Mouse (Mus musculus): ENCODE measurements around the gene Pacs2. TPM values are rescaled to one million over a fixed set of nuclear protein-coding genes. Genes with fewer than 3 reads are reported as not detected.

Pacs2 gene
- polyA plus RNA-seq, 1 experiment, result 54.8 TPM

DNA sequence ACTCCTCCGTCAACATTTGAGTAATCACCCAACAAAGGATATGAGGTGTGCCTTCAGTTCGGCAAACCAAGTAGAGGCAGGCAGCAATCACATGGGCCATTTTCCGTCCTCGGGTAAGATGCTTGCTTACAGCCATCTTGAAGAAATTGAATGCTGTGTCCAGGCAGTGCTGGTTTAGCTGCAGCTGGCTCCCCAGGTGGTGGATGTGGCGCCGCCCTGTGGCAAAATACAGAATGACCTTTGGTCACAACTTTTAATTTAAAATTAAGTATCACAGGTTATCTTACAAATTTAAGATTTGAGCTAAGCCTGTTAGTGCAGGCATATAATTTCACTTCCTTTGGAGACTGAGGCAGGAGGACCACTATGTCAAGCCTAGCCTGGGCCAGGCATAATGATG is 26.4 kb upstream of the Pacs2 start:
- TF ChIP-seq CTCF (IDR thresholded peaks at IDR 0.05; ENCODE audit: insufficient read depth, low read length) (peak; percentile 48), POLR2A (IDR thresholded peaks at IDR 0.05; ENCODE audit: borderline replicate concordance, extremely low read depth, low read depth, low read length) (no peak)
- WGBS, result 73% methylated on average over 6 of the region's 6 CpGs
- no peaks in the 10 kb centered on the region for H3K4me1 ChIP-seq (ENCODE audit: control insufficient read depth, insufficient read depth, low read length)
- DNase-seq, result peak; percentile 45
- no peak overlapping the region for H3K4me3 ChIP-seq (replicated peaks; ENCODE audit: extremely low read depth, low read depth, low read length)

DNA sequence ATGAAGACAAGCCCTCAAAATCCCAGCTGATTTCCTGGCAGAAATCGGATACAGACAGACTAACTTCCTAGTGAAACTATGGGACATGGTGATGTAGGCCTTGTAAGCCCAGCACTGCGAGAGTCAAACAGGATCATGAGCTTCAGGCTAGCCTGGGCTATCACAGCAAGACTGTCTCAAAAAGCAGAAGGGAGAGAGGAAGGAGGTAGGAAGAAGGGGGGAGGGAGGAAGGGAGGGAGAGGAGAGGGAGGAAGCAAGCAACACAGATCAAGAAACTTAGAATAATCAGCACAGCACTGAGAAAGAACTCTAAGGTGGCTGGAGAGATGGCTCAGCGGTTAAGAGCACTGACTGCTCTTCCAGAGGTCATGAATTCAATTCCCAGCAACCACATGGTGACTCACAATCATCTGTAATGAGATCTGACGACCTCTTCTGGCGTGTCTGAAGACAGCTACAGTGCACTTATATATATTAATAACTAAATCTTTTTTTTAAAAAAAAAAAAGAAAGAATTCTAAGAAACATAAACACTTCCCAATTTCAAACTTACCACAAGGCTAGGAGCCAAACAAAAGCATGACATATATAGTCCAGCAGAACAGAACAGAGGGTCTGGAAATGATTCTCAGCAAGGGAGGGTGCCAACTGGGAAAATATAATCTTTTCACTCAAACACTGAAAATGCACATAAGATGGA is 23.5 kb upstream of the Pacs2 start:
- TF ChIP-seq CTCF (IDR thresholded peaks at IDR 0.05; ENCODE audit: insufficient read depth, low read length) (no peak), POLR2A (IDR thresholded peaks at IDR 0.05; ENCODE audit: borderline replicate concordance, extremely low read depth, low read depth, low read length) (no peak)
- no peaks in the 10 kb centered on the region for H3K4me1 ChIP-seq (ENCODE audit: control insufficient read depth, insufficient read depth, low read length)
- DNase-seq, result no peak
- H3K4me3 ChIP-seq (replicated peaks; ENCODE audit: extremely low read depth, low read depth, low read length), result no peak overlapping the region
- 75% methylated on average over 5 of the region's 5 CpGs for WGBS

DNA sequence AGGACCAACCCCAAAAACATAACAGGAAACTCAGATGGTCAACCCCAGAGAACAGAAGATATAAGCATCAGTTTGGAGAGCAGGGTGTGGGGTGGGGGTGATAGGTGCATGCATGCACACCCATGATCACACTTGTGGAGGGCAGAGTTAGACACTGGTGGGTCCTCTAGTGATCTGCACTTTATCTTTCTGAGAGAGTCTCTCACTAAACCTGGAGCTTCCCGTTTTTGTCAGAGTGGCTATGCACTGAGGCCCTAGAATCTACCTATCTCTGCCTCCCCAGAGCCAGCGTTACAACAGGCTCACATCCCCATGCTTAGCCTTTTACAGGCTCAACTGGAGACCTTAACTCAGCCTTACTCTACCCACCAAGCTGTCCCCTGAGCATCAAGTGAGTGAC is 22.9 kb upstream of the Pacs2 start:
- no peak overlapping the region for H3K4me3 ChIP-seq (replicated peaks; ENCODE audit: extremely low read depth, low read depth, low read length)
- TF ChIP-seq CTCF (IDR thresholded peaks at IDR 0.05; ENCODE audit: insufficient read depth, low read length) (no peak), POLR2A (IDR thresholded peaks at IDR 0.05; ENCODE audit: borderline replicate concordance, extremely low read depth, low read depth, low read length) (no peak)
- no peak for DNase-seq
- no peaks in the 10 kb centered on the region for H3K4me1 ChIP-seq (ENCODE audit: control insufficient read depth, insufficient read depth, low read length)
- WGBS, result 72% methylated on average over 2 of the region's 2 CpGs

DNA sequence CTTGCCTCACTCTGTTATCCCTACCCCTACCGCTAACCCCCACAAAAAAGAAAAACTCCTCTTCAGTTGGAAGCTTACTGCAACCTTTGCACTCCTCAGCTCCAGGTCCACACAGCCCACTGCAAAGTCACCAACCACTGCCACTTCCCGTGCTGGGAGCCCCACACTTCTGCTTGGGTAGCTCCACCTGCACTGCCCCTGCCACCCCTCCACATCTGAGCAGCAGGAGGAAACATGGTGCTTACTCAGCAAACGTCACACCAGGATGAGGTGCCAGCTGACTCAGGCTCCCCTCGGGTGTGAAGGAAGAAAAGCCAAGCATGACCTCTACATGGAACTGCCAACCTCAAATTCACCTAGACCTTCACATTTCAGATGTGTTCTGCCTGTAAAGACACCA is 20.2 kb upstream of the Pacs2 start:
- Histone ChIP-seq H3K4me3 (replicated peaks; ENCODE audit: extremely low read depth, low read depth, low read length) (no peak overlapping the region), H3K4me1 (ENCODE audit: control insufficient read depth, insufficient read depth, low read length) (peaks cover 3% of the 10 kb centered on the region)
- WGBS, result 51% methylated on average over 4 of the region's 4 CpGs
- DNase-seq, result no peak
- TF ChIP-seq CTCF (IDR thresholded peaks at IDR 0.05; ENCODE audit: insufficient read depth, low read length), result no peak
- no peak for TF ChIP-seq POLR2A (IDR thresholded peaks at IDR 0.05; ENCODE audit: borderline replicate concordance, extremely low read depth, low read depth, low read length)

DNA sequence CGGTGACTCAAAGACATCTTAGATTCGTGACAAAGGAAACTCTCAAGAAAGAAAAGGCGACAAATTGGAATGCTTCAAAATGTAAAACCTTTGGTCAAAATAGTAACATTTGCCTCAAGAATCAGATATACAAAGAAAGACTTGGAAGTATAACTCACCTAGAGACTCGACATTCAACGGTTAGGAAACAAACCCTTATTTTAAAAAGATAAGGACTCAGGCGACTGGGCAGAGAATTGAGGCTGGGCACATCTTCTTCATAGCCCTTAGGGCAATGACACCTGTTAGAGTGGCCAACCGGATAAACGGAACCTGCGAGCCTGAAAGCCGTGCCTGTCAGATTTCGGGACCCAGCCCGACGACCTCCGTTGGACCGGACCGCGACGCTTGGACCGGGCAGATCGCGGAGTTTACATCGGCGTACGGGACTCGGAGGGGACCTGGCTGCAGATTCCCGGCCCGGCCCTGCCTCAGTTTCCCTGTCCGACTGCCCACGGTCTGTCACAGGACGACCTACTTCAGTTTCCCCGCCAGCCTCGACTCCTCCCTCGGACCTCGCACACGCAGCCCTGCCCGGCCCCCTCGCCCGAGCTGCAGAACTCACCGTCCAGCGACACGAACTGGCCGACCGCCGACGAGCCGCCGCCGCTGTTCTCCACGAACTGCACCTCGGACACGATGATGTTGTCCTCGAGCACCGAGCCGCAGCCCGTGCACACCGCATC is 14.6 kb upstream of the Pacs2 start:
- no peak for DNase-seq
- under 1% methylated on average over 56 of the region's 56 CpGs for WGBS
- Histone ChIP-seq H3K4me3 (replicated peaks; ENCODE audit: extremely low read depth, low read depth, low read length) (peak overlapping the region; percentile 99), H3K4me1 (ENCODE audit: control insufficient read depth, insufficient read depth, low read length) (peaks cover 3% of the 10 kb centered on the region)
- TF ChIP-seq CTCF (IDR thresholded peaks at IDR 0.05; ENCODE audit: insufficient read depth, low read length), result no peak
- TF ChIP-seq POLR2A (IDR thresholded peaks at IDR 0.05; ENCODE audit: borderline replicate concordance, extremely low read depth, low read depth, low read length), result no peak

DNA sequence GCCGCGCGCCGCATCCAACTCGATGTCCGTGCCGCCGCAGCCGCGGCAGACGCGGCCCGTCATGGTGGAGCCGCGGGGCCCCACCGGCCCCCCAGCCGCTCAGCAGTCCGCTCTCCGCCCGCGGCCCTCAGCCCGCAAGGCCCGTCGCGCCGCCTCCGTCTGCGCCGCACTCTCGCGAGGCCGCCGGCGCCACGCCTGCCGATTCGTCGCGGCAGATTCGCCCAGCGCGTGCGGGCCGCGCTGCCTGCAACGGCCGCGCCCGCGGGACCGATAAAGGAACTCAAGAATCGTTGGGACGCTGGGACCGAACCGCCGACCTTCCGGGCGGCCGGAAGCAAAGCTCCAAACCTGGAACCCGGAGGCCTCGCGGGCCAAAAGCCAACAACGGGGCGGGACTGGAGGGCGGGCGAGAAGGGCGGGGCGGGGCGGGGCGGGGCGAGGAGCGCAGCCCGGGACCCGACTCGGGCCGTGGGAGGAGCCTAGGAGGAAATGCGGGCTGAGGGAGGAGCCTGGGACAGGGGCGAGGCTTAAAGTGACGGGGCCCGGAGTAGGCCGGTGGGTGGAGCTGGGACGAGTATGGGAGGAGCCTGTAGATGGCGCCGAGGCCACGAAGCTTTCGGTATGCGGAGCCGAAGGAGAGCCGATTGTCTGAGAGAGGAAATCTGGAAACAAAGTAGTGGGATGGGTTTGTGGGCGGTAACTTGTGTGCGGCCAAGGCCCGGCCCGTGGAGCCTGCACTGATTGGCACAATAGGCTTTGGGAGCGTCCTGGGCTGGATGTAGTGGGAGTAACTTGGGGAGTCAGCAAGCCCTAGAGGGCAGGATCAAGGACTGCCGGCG is 13.8 kb upstream of the Pacs2 start, which contains the start of gene Brf1:
Gene Brf1, minus strand, starts transcription at position 411 of the 839 bp plus-strand sequence.
- peak; percentile 94 for DNase-seq
- peak within 1 kb of the TSS; percentile 99 for H3K4me3 ChIP-seq (replicated peaks; ENCODE audit: extremely low read depth, low read depth, low read length)
- under 1% methylated on average over 92 of the region's 96 CpGs for WGBS
- peaks cover 3% of the 10 kb centered on the region for H3K4me1 ChIP-seq (ENCODE audit: control insufficient read depth, insufficient read depth, low read length)
- 0 out of 2 replicates have a peak, but pooled peaks have one; percentile 90 for TF ChIP-seq POLR2A (IDR thresholded peaks at IDR 0.05; ENCODE audit: borderline replicate concordance, extremely low read depth, low read depth, low read length)
- TF ChIP-seq CTCF (IDR thresholded peaks at IDR 0.05; ENCODE audit: insufficient read depth, low read length), result no peak

DNA sequence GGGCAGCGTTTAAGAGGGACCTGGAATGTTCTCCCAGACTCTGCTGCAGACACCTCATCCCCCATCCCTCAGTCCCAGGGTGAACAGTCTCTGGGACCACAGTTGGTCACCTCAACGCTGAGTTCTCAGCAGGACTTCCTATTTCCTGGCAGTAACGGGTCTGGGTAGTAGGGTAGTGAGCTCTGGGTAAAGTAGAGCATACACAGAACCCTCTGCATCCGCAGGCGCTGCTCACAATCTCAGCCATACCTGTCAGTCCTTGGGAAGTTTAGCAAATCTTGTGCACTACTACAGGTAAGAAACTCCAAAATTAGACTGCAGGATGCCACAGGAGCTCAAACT is 13.2 kb upstream of the Pacs2 start:
- peak overlapping the region; percentile 72 for H3K4me3 ChIP-seq (replicated peaks; ENCODE audit: extremely low read depth, low read depth, low read length)
- WGBS, result 2% methylated on average over 5 of the region's 5 CpGs
- TF ChIP-seq POLR2A (IDR thresholded peaks at IDR 0.05; ENCODE audit: borderline replicate concordance, extremely low read depth, low read depth, low read length) (no peak; the same call in 1 of the 2 replicates), CTCF (IDR thresholded peaks at IDR 0.05; ENCODE audit: insufficient read depth, low read length) (no peak)
- peaks cover 3% of the 10 kb centered on the region for H3K4me1 ChIP-seq (ENCODE audit: control insufficient read depth, insufficient read depth, low read length)
- DNase-seq, result no peak

DNA sequence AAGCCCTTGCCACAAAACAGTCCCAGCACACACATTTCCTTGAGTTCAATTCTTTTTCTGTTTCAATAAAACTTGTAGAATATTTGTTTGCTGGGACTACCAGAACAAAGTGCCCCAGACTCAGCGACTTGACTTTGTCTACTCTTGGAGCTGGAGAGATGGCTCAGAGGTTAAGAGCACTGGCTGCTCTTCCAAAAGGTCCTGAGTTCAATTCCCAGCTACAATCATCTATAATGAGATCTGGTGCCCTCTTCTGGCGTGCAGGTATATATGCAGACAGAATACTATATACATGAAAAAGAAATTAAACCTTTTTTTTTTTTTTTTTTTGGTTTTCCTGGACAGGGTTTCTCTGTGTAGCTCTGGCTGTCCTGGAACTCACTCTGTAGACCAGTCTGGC is 11.6 kb upstream of the Pacs2 start:
- DNase-seq, result no peak
- H3K4me1 ChIP-seq (ENCODE audit: control insufficient read depth, insufficient read depth, low read length), result peaks cover 3% of the 10 kb centered on the region
- 37% methylated on average over 2 of the region's 2 CpGs for WGBS
- no peak overlapping the region for H3K4me3 ChIP-seq (replicated peaks; ENCODE audit: extremely low read depth, low read depth, low read length)
- TF ChIP-seq POLR2A (IDR thresholded peaks at IDR 0.05; ENCODE audit: borderline replicate concordance, extremely low read depth, low read depth, low read length), result no peak
- TF ChIP-seq CTCF (IDR thresholded peaks at IDR 0.05; ENCODE audit: insufficient read depth, low read length), result no peak

DNA sequence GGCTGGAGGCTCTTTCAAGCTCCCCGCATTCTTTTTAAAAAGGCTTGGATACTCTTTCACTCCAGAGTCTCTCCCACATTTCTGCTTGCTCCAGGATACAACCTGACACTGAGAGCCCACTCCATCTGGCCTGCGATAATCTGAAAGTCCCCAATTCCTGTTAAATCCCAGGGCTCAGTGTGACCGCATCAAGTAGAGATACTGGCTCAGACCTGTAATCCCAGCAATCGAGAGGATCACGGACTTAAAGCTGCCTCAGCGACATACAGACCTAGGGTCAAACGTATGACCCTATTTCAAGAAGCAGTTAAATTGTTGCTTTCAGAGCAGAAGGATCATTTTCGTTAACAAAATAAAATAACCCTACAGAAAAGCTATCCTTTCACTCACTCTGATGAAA is 10.3 kb upstream of the Pacs2 start:
- Histone ChIP-seq H3K4me1 (ENCODE audit: control insufficient read depth, insufficient read depth, low read length) (no peaks in the 10 kb centered on the region; the same call in none of the 2 replicates), H3K4me3 (replicated peaks; ENCODE audit: extremely low read depth, low read depth, low read length) (no peak overlapping the region)
- WGBS, result 88% methylated on average over 8 of the region's 8 CpGs
- no peak for DNase-seq
- TF ChIP-seq CTCF (IDR thresholded peaks at IDR 0.05; ENCODE audit: insufficient read depth, low read length) (no peak), POLR2A (IDR thresholded peaks at IDR 0.05; ENCODE audit: borderline replicate concordance, extremely low read depth, low read depth, low read length) (no peak)
